Mouse (Mus musculus) MEL (cell line): ENCODE results near the gene Gm20388. TPM values are rescaled to one million over a fixed set of nuclear protein-coding genes. Genes with fewer than 3 reads are reported as not detected.

Source experiments
- DNase-seq: peaks from one replicate; pipeline ENCODE4 v3.0.0; 2011; ENCODE audit warnings: low read depth, low spot score
- H3K27ac ChIP-seq: 2 replicates; pipeline ENCODE4 v1.5.1; 2012; ENCODE audit warnings: low read depth, mild to moderate bottlenecking, control low read depth, low read length, moderate library complexity; ENCODE audit not compliant: control insufficient read depth
- H3K27me3 ChIP-seq, 2 experiments: fragments of 150-350 bp in 1 of 2; sonication (generic) in 1 of 2; 2 replicates each; pipeline ENCODE4 v1.6.1; 2012; ENCODE audit warnings: low read length in 2 of 2, mild to moderate bottlenecking in 2 of 2, improper control_type of control experiment in 1 of 2, moderate library complexity in 1 of 2; ENCODE audit not compliant: insufficient read depth in 2 of 2, control insufficient read depth in 1 of 2
- H3K36me3 ChIP-seq, 2 experiments: 2 replicates each; pipeline ENCODE4 v1.6.1; 2012 to 2014; ENCODE audit warnings: low read length in 2 of 2, improper control_type of control experiment in 1 of 2, inconsistent platforms in 1 of 2, mild to moderate bottlenecking in 1 of 2; ENCODE audit not compliant: insufficient read depth in 2 of 2, control insufficient read depth in 1 of 2
- H3K4me1 ChIP-seq, 2 experiments: fragments of 150-350 bp in 1 of 2; sonication (generic) in 1 of 2; 2 replicates each; pipeline ENCODE4 v1.6.1; 2012; ENCODE audit warnings: low read length in 2 of 2, improper control_type of control experiment in 1 of 2, mild to moderate bottlenecking in 1 of 2; ENCODE audit not compliant: insufficient read depth in 2 of 2, control insufficient read depth in 1 of 2
- H3K4me3 ChIP-seq, 2 experiments: fragments of 150-350 bp in 1 of 2; sonication (generic) in 1 of 2; 2 replicates each; pipeline ENCODE4 v1.5.1; 2012; ENCODE audit warnings: low read depth in 2 of 2, low read length in 2 of 2, mild to moderate bottlenecking in 2 of 2, moderate library complexity in 2 of 2, control low read depth in 1 of 2, improper control_type of control experiment in 1 of 2; ENCODE audit not compliant: control insufficient read depth in 1 of 2, insufficient read depth in 1 of 2
- H3K79me2 ChIP-seq: 2 replicates; pipeline ENCODE4 v1.6.1; 2012; ENCODE audit warnings: mild to moderate bottlenecking, low read length, moderate library complexity; ENCODE audit not compliant: control insufficient read depth, poor library complexity, insufficient read depth
- H3K9ac ChIP-seq: 2 replicates; pipeline ENCODE4 v1.6.1; 2012; ENCODE audit warnings: low read depth, mild to moderate bottlenecking, control low read depth, low read length, moderate library complexity; ENCODE audit not compliant: control insufficient read depth, poor library complexity, severe bottlenecking
- H3K9me3 ChIP-seq: fragments of 150-350 bp; sonication (generic); replicated peaks from 2 replicates; pipeline ENCODE4 v1.6.1; 2012; ENCODE audit warnings: mild to moderate bottlenecking, low read length, improper control_type of control experiment, moderate library complexity; ENCODE audit not compliant: insufficient read depth
- CTCF ChIP-seq, 3 experiments: IDR thresholded peaks in 2 of 3; conservative IDR thresholded peaks in 1 of 3; 2 replicates each; pipeline ENCODE4 v1.5.1; 2011 to 2012; ENCODE audit warnings: low read length in 3 of 3, low read depth in 2 of 3, mild to moderate bottlenecking in 2 of 3, improper control_type of control experiment in 1 of 3, inconsistent platforms in 1 of 3, mixed read lengths in 1 of 3, moderate library complexity in 1 of 3; ENCODE audit not compliant: control insufficient read depth in 1 of 3, insufficient read depth in 1 of 3, poor library complexity in 1 of 3, severe bottlenecking in 1 of 3
- HCFC1 ChIP-seq: IDR thresholded peaks from 2 replicates; pipeline ENCODE4 v1.6.1; 2012; ENCODE audit warnings: low read depth, mild to moderate bottlenecking, inconsistent platforms, low read length, improper control_type of control experiment, moderate library complexity
- MAX ChIP-seq: IDR thresholded peaks from 2 replicates; pipeline ENCODE4 v1.6.1; 2011; ENCODE audit warnings: low read length, improper control_type of control experiment
- NRF1 ChIP-seq: IDR thresholded peaks from 2 replicates; pipeline ENCODE4 v1.6.1; 2014; ENCODE audit warnings: low read depth, mild to moderate bottlenecking, inconsistent platforms, low read length, improper control_type of control experiment, moderate library complexity; ENCODE audit not compliant: poor library complexity, insufficient read depth, severe bottlenecking
- POLR2A ChIP-seq, 2 experiments: IDR thresholded peaks; 2 replicates each; pipeline ENCODE4 v1.6.1; 2011 to 2012; ENCODE audit warnings: low read length in 2 of 2, mild to moderate bottlenecking in 2 of 2, control low read depth in 1 of 2, improper control_type of control experiment in 1 of 2, low read depth in 1 of 2, moderate library complexity in 1 of 2; ENCODE audit not compliant: control insufficient read depth in 1 of 2, insufficient read depth in 1 of 2, poor library complexity in 1 of 2
- POLR2AphosphoS2 ChIP-seq: IDR thresholded peaks from 2 replicates; pipeline ENCODE4 v1.6.1; 2011; ENCODE audit warnings: low read length, improper control_type of control experiment
- TAL1 ChIP-seq: IDR thresholded peaks from 2 replicates; pipeline ENCODE4 v1.6.1; 2012; ENCODE audit warnings: mild to moderate bottlenecking, inconsistent platforms, low read length, moderate library complexity, mixed read lengths
- polyA plus RNA-seq, 2 experiments: library from polyadenylated mRNA; stranded (reverse) in 1 of 2; unstranded in 1 of 2; fragments of >175 nt in 1 of 2; fragments of >200 nt in 1 of 2; gene quantifications; 2 replicates each; pipeline versions ENCODE4 v1.2.1 to v1.2.4; 2012; ENCODE audit warnings: low replicate concordance in 2 of 2, low read depth in 1 of 2; ENCODE audit not compliant: insufficient read length in 2 of 2, insufficient read depth in 1 of 2, missing spikeins in 1 of 2
- total RNA-seq: library from RNA; depleted of rRNA; stranded (reverse); fragments of 300-350 nt; gene quantifications from 2 replicates; pipeline ENCODE4 v1.2.3, GENCODE M21; 2012

The Gm20388 gene
- total and polyA plus RNA-seq, 3 experiments = 11.1 to 17.8 TPM; not detected in 1

DNA sequence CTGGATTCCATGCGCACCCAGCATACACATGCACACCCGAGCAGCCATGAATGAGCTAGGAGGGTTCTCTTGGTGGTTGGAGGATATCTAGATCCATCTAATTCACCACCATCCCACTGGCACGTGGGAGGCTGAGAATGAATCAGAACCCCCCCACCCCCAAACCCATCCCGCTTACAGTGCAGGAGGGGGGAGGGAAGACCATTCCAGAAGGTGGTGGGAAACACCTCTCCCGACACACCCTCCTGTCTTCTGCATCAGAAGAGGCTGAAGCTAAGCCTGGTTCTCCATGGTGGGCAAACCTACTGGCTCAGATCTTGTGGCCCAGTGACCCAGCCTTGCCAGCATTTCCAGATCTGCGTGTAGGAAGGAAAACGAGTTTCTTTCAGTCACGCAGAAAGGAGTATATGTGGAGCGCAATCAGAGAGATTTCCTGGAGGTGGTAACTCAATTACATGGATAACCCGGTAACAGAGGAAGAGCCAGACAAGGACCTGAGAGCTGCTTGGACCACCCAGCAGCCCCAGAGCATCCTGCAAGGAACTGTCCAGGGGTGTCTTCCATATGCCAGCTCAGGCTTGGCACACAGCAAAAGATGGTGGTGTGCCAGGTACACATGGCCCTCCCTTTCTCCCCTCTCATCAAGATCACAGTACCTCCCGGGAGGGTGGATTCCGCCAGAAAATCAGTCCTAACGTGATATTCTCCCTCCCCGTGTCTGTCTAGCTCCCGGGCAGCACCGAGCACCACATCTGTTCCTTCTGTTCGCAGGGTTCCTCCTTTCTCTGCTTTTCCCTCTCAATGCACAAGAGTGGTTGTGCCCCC, 2765.2 kb downstream of the Gm20388 start:
- peaks cover under 1 to 30% of the 10 kb centered on the region in 2 experiments; a peak in 3 of 4 replicates for H3K36me3 ChIP-seq
- H3K9ac ChIP-seq = no peak overlapping the region
- no peak for TF ChIP-seq TAL1
- peak in 1 of 2 experiments; percentile 30; a peak in 1 of 4 replicates for TF ChIP-seq POLR2A (IDR thresholded peaks at IDR 0.05; ENCODE audit: control insufficient read depth in 1 of 2, insufficient read depth in 1 of 2, low read depth in 1 of 2, low read length in 2 of 2, poor library complexity in 1 of 2)
- H3K79me2 ChIP-seq = peaks cover 90% of the 10 kb centered on the region
- H3K4me3 ChIP-seq = no peak overlapping the region
- no peak for DNase-seq
- no peaks in the 10 kb centered on the region for H3K27me3 ChIP-seq
- H3K9me3 ChIP-seq = no peaks in the 10 kb centered on the region
- H3K4me1 ChIP-seq = no peaks in the 10 kb centered on the region
- no peak overlapping the region for H3K27ac ChIP-seq

GRCm38 (mm10) chr8:122676621-122677480, 2766.2 kb downstream of the Gm20388 start:
- DNase-seq = no peak
- Histone ChIP-seq H3K4me1 (peaks cover 0 to 2% of the 10 kb centered on the region in 2 experiments; a peak in 1 of 4 replicates), H3K9me3 (no peaks in the 10 kb centered on the region), H3K9ac (no peak overlapping the region), H3K79me2 (peaks cover 90% of the 10 kb centered on the region), H3K27me3 (no peaks in the 10 kb centered on the region), H3K36me3 (peaks cover 4 to 33% of the 10 kb centered on the region in 2 experiments; a peak in 3 of 4 replicates), H3K27ac (no peak overlapping the region), H3K4me3 (no peak overlapping the region)
- TF ChIP-seq MAX = no peak
- peak in 1 of 2 experiments; percentile 25; a peak in 2 of 4 replicates for TF ChIP-seq POLR2A (IDR thresholded peaks at IDR 0.05; ENCODE audit: control insufficient read depth in 1 of 2, insufficient read depth in 1 of 2, low read depth in 1 of 2, low read length in 2 of 2, poor library complexity in 1 of 2)
- 0 out of 2 replicates have a peak, but pooled peaks have one; percentile 34 for TF ChIP-seq POLR2AphosphoS2
- TF ChIP-seq NRF1 = no peak

DNA sequence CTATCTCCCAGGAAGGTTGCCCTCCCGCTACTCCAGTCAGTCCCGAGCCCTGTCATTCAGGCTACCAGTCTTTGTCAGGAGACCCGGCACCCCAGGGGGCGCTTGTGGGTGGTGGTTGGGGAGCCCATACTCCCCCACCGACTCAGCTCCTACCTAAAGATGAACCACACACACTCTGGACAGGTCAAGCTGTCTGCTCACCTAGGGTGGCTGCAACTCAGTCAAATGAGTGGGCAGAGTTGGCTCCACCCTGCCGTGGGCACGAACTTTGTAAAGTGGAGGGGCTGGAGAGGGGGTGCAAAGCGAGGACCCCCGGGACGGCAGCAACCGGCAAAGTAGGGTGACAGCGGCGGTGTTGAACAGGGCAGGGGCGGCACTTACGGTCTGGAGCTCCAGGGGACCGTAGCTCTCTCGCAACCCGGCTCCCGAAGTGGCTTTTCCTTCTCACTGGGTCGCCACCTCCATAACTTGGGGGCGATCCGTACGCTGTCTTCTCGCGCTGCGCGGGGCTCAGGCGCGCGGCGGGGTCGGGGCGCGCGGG, 2766.9 kb downstream of the Gm20388 start:
- no peak for DNase-seq
- Histone ChIP-seq H3K9me3 (no peaks in the 10 kb centered on the region), H3K9ac (no peak overlapping the region), H3K36me3 (peaks cover 10 to 37% of the 10 kb centered on the region in 2 experiments), H3K79me2 (peaks cover 91% of the 10 kb centered on the region), H3K27me3 (no peaks in the 10 kb centered on the region), H3K27ac (no peak overlapping the region), H3K4me3 (no peak overlapping the region), H3K4me1 (peaks cover 1 to 5% of the 10 kb centered on the region in 2 experiments; a peak in 3 of 4 replicates)
- TF ChIP-seq CTCF (IDR thresholded peaks at IDR 0.05 in 2 of 3, conservative IDR thresholded peaks at IDR 0.05 in 1 of 3; ENCODE audit: control insufficient read depth in 1 of 3, insufficient read depth in 1 of 3, low read depth in 2 of 3, low read length in 3 of 3, poor library complexity in 1 of 3, severe bottlenecking in 1 of 3) = 0 out of 6 replicates have a peak, but pooled peaks of 1 of the 3 experiments have one; percentile 15
- no peak for TF ChIP-seq HCFC1
